Mouse (Mus musculus) liver, embryonic 14.5 days (tissue): ENCODE data around the gene Ntrk3. TPM values are rescaled to one million over a fixed set of nuclear protein-coding genes. Genes with fewer than 3 reads are reported as not detected.

Source experiments
- ATAC-seq: fragments of 200-750 bp; cut with Nextera tagmentation; 2 replicates; pipeline ENCODE4 v1.8.0; 2017; ENCODE audit warnings: moderate number of reproducible peaks, mild to moderate bottlenecking, moderate library complexity; ENCODE audit not compliant: insufficient read depth
- DNase-seq, 3 experiments: peaks; one replicate each; pipeline ENCODE4 v3.0.0-alpha.2; 2012 to 2013; ENCODE audit warnings: low read depth in 3 of 3, low spot score in 3 of 3
- H3K27ac ChIP-seq: fragments of 300-500 bp; sonication (generic); 2 replicates; pipeline ENCODE4 v1.5.1; 2014; ENCODE audit warnings: moderate library complexity, mild to moderate bottlenecking, control low read depth, inconsistent platforms
- H3K27me3 ChIP-seq: fragments of 300-500 bp; sonication (generic); 2 replicates; pipeline ENCODE4 v1.6.1; 2014; ENCODE audit warnings: mild to moderate bottlenecking, low read length, moderate library complexity; ENCODE audit not compliant: control insufficient read depth, insufficient read depth
- H3K36me3 ChIP-seq: fragments of 300-500 bp; sonication (generic); replicated peaks from 2 replicates; pipeline ENCODE4 v1.6.1; 2014; ENCODE audit warnings: low read depth; ENCODE audit not compliant: control insufficient read depth, insufficient read depth
- H3K4me1 ChIP-seq, 2 experiments: fragments of 200-500 bp in 1 of 2; fragments of 300-500 bp in 1 of 2; sonication (generic) in 1 of 2; replicated peaks; 2 replicates each; pipeline ENCODE4 v1.6.1; 2012 to 2014; ENCODE audit warnings: antibody characterized with exemption in 1 of 2, inconsistent platforms in 1 of 2, low read length in 1 of 2; ENCODE audit not compliant: control insufficient read depth in 2 of 2, insufficient read depth in 2 of 2
- H3K4me2 ChIP-seq: fragments of 300-500 bp; sonication (generic); 2 replicates; pipeline ENCODE4 v1.6.1; 2014; ENCODE audit warnings: low read depth, mild to moderate bottlenecking, control low read depth, moderate library complexity
- H3K4me3 ChIP-seq, 2 experiments: fragments of 200-500 bp in 1 of 2; fragments of 300-500 bp in 1 of 2; sonication (generic) in 1 of 2; 2 replicates each; pipeline ENCODE4 v1.5.1; 2012 to 2014; ENCODE audit warnings: low read depth in 2 of 2, low read length in 2 of 2, mild to moderate bottlenecking in 2 of 2, control low read depth in 1 of 2, inconsistent platforms in 1 of 2, moderate library complexity in 1 of 2; ENCODE audit not compliant: insufficient read depth in 1 of 2
- H3K9ac ChIP-seq: fragments of 300-500 bp; sonication (generic); replicated peaks from 2 replicates; pipeline ENCODE4 v1.6.1; 2014; ENCODE audit warnings: mild to moderate bottlenecking, control low read depth, moderate library complexity
- H3K9me3 ChIP-seq: fragments of 300-500 bp; sonication (generic); 2 replicates; pipeline ENCODE4 v1.6.1; 2016; ENCODE audit warnings: low read length, mixed read lengths; ENCODE audit not compliant: control insufficient read depth
- CTCF ChIP-seq: IDR thresholded peaks from 2 replicates; pipeline ENCODE4 v1.5.1; 2016; ENCODE audit warnings: antibody characterized with exemption, low read depth, control low read depth
- EP300 ChIP-seq: IDR thresholded peaks from 2 replicates; pipeline ENCODE4 v1.6.1; 2016; ENCODE audit warnings: antibody characterized with exemption, low read depth
- WGBS: fragments of 180-500 bp; shearing (Covaris S2); extraction: QIAGEN DNeasy Blood & Tissue Kit; methylation state at CpG from one replicate; pipeline ENCODE4 v1.1.7; 2014; ENCODE audit not compliant: insufficient replicate concordance; 5-methylcytosine and 5-hydroxymethylcytosine counted together
- polyA plus RNA-seq, 2 experiments: library from polyadenylated mRNA; depleted of rRNA in 1 of 2; stranded (reverse) in 1 of 2; unstranded in 1 of 2; fragments of >200 nt; fragmentation: Nextera tagmentation in 1 of 2; extraction: Ambion mirVana in 1 of 2; gene quantifications; 2 replicates each; pipeline versions ENCODE4 v1.2.1 to v1.2.3; 2012 to 2014

The Ntrk3 gene
- polyA plus RNA-seq, 2 experiments, result 0.14 to 0.25 TPM

GRCm38 (mm10) chr7:78179996-78180665, 557.7 kb downstream of the Ntrk3 start:
- Histone ChIP-seq H3K9ac (no peak overlapping the region), H3K4me2 (no peak overlapping the region), H3K4me1 (no peaks in the 10 kb centered on the region), H3K27me3 (no peaks in the 10 kb centered on the region), H3K9me3 (no peaks in the 10 kb centered on the region), H3K4me3 (no peak overlapping the region), H3K36me3 (no peaks in the 10 kb centered on the region), H3K27ac (no peak overlapping the region)
- TF ChIP-seq EP300, result no peak
- TF ChIP-seq CTCF, result no peak
- WGBS, result 60% methylated on average over 4 of the region's 4 CpGs
- ATAC-seq, result no peak
- no peak for DNase-seq

- 53% methylated on average over 5 of the region's 5 CpGs for WGBS
Measured at GRCm38 (mm10) chr7:78172267-78172955, 565.4 kb downstream of the Ntrk3 start.

GRCm38 (mm10) chr7:78165466-78165865, 572.3 kb downstream of the Ntrk3 start:
- no peaks in the 10 kb centered on the region for H3K4me1 ChIP-seq
- no peak overlapping the region for H3K9ac ChIP-seq
- DNase-seq, result no peak
- no peak overlapping the region for H3K4me3 ChIP-seq
- H3K4me2 ChIP-seq, result no peak overlapping the region
- ATAC-seq, result no peak
- no peaks in the 10 kb centered on the region for H3K36me3 ChIP-seq
- TF ChIP-seq CTCF (no peak), EP300 (no peak)
- no peak overlapping the region for H3K27ac ChIP-seq
- WGBS, result 40% methylated on average over 1 of the region's 1 CpGs
- H3K9me3 ChIP-seq, result no peaks in the 10 kb centered on the region
- H3K27me3 ChIP-seq, result no peaks in the 10 kb centered on the region

More at GRCm38 (mm10) chr7:78172267-78172955, 565.4 kb downstream of the Ntrk3 start:
- Histone ChIP-seq H3K27me3 (no peaks in the 10 kb centered on the region), H3K4me2 (no peak overlapping the region), H3K4me3 (no peak overlapping the region), H3K9me3 (no peaks in the 10 kb centered on the region), H3K36me3 (no peaks in the 10 kb centered on the region), H3K27ac (no peak overlapping the region), H3K4me1 (no peaks in the 10 kb centered on the region), H3K9ac (no peak overlapping the region)
- ATAC-seq (no peak), DNase-seq (no peak)
- no peak for TF ChIP-seq CTCF
- no peak for TF ChIP-seq EP300

GRCm38 (mm10) chr7:78157946-78158345, 579.9 kb downstream of the Ntrk3 start:
- DNase-seq (no peak), ATAC-seq (no peak)
- no peaks in the 10 kb centered on the region for H3K27me3 ChIP-seq
- H3K9me3 ChIP-seq, result no peaks in the 10 kb centered on the region
- no peak overlapping the region for H3K4me2 ChIP-seq
- H3K27ac ChIP-seq, result no peak overlapping the region
- no peak overlapping the region for H3K4me3 ChIP-seq
- no peaks in the 10 kb centered on the region for H3K4me1 ChIP-seq
- H3K9ac ChIP-seq, result no peak overlapping the region
- H3K36me3 ChIP-seq, result no peaks in the 10 kb centered on the region
- no peak for TF ChIP-seq EP300
- no peak for TF ChIP-seq CTCF
- 35% methylated on average over 2 of the region's 2 CpGs for WGBS

- TF ChIP-seq CTCF (no peak), EP300 (no peak)
- H3K9ac ChIP-seq, result no peak overlapping the region
- 46% methylated on average over 4 of the region's 4 CpGs for WGBS
Measured at GRCm38 (mm10) chr7:78145251-78145650, 592.6 kb downstream of the Ntrk3 start.

More at GRCm38 (mm10) chr7:78145251-78145650, 592.6 kb downstream of the Ntrk3 start:
- ATAC-seq, result no peak
- Histone ChIP-seq H3K4me3 (no peak overlapping the region), H3K27ac (no peak overlapping the region), H3K9me3 (no peaks in the 10 kb centered on the region), H3K36me3 (no peaks in the 10 kb centered on the region), H3K27me3 (no peaks in the 10 kb centered on the region), H3K4me2 (no peak overlapping the region), H3K4me1 (no peaks in the 10 kb centered on the region)
- no peak for DNase-seq
